Mouse (Mus musculus) erythroblast, embryonic 14.5 days (primary cell): ENCODE data around the gene Fam222a.

Experiments used
- GATA1 ChIP-seq: IDR thresholded peaks from 2 replicates; pipeline ENCODE4 v1.6.1; 2012; ENCODE audit warnings: low read length, inconsistent platforms, mixed read lengths
- TAL1 ChIP-seq: IDR thresholded peaks from 3 replicates; pipeline ENCODE4 v1.6.1; 2012; ENCODE audit warnings: low read length, inconsistent platforms, mixed read lengths

DNA sequence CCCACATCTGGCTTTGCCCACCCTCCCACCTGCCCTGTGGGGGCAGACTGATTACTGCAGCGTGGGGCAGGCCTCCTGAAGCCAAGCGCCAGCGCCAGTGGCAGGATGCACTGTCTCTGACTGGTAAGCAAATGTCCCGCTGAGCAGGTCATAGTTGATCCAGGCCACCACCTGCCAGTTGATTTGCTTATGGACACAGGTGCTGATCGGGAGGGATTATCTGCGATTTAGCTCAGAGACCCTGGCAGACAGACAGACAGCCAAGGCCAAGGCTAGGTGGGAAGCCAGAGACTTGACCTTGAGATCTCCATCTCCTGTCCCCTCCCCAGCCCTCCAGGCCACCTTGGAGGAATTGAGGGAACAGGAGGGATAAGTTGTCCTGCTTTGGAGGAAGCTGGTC, 28.1 kb upstream of the Fam222a start:
- no peak for TF ChIP-seq GATA1
- no peak for TF ChIP-seq TAL1
